Mouse (Mus musculus): Measurements from ENCODE around the gene Sgcg.

- no peak for TF ChIP-seq GATA1 (IDR thresholded peaks at IDR 0.05; ENCODE audit: borderline replicate concordance, low read length)
- TF ChIP-seq FLI1 (IDR thresholded peaks at IDR 0.05; ENCODE audit: low read length), result no peak
Measured at GRCm38 (mm10) chr14:61274414-61275198, 16.3 kb upstream of the Sgcg start.

Data from megakaryocyte, embryonic 14.5 days (primary cell).